Mouse (Mus musculus): ENCODE data around the gene Bckdk. TPM values are rescaled to one million over a fixed set of nuclear protein-coding genes. Genes with fewer than 3 reads are reported as not detected.

The Bckdk gene
- polyA plus RNA-seq (2015; fragmentation: Nextera tagmentation; extraction: Ambion mirVana), result 83.2 and 96.8 TPM in 2 replicates

GRCm38 (mm10) chr7:127903971-127904796 is at the start of gene Bckdk:
TSS of gene Bckdk (plus strand) at chr7:127904082.
- Histone ChIP-seq H3K9me3 (no peaks in the 10 kb centered on the region), H3K27me3 (no peaks in the 10 kb centered on the region), H3K4me2 (peak within 1 kb of the TSS; percentile 87), H3K4me3 (peak within 1 kb of the TSS; percentile 70), H3K4me1 (peaks cover 15% of the 10 kb centered on the region), H3K27ac (peak within 1 kb of the TSS; percentile 86), H3K9ac (peak within 1 kb of the TSS; percentile 94), H3K36me3 (peaks cover 42% of the 10 kb centered on the region)
- 6% methylated on average over 38 of the region's 38 CpGs for WGBS
- peak; percentile 91 for ATAC-seq (ENCODE audit: insufficient number of reproducible peaks, insufficient read depth, low FRiP score, low TSS enrichment, low read depth)

- H3K27ac ChIP-seq, result no peak overlapping the region
- H3K36me3 ChIP-seq, result peaks cover 6% of the 10 kb centered on the region; the same call in 1 of the 2 replicates
- no peak for ATAC-seq (ENCODE audit: insufficient number of reproducible peaks, insufficient read depth, low FRiP score, low TSS enrichment, low read depth)
- no peaks in the 10 kb centered on the region for H3K4me1 ChIP-seq
- H3K9me3 ChIP-seq, result no peaks in the 10 kb centered on the region
- H3K4me2 ChIP-seq, result no peak overlapping the region
- 90% methylated on average over 6 of the region's 6 CpGs for WGBS
- H3K27me3 ChIP-seq, result no peaks in the 10 kb centered on the region
- no peak overlapping the region for H3K9ac ChIP-seq
- no peak overlapping the region for H3K4me3 ChIP-seq
Observed at GRCm38 (mm10) chr7:127858258-127858657, 45.6 kb upstream of the Bckdk start.

GRCm38 (mm10) chr7:127866434-127866833 is 37.4 kb upstream of the Bckdk start:
- 94% methylated on average over 12 of the region's 12 CpGs for WGBS
- H3K27me3 ChIP-seq, result no peaks in the 10 kb centered on the region
- no peak overlapping the region for H3K9ac ChIP-seq
- ATAC-seq (ENCODE audit: insufficient number of reproducible peaks, insufficient read depth, low FRiP score, low TSS enrichment, low read depth), result no peak
- H3K4me1 ChIP-seq, result no peaks in the 10 kb centered on the region
- H3K4me3 ChIP-seq, result no peak overlapping the region
- H3K4me2 ChIP-seq, result no peak overlapping the region
- H3K27ac ChIP-seq, result no peak overlapping the region
- no peaks in the 10 kb centered on the region for H3K9me3 ChIP-seq
- peaks cover 52% of the 10 kb centered on the region for H3K36me3 ChIP-seq

- 97% methylated on average over 18 of the region's 18 CpGs for WGBS
- Histone ChIP-seq H3K4me3 (no peak overlapping the region), H3K36me3 (peaks cover 59% of the 10 kb centered on the region), H3K27ac (no peak overlapping the region), H3K4me2 (no peak overlapping the region), H3K4me1 (no peaks in the 10 kb centered on the region), H3K9ac (no peak overlapping the region), H3K9me3 (no peaks in the 10 kb centered on the region), H3K27me3 (no peaks in the 10 kb centered on the region)
- no peak for ATAC-seq (ENCODE audit: insufficient number of reproducible peaks, insufficient read depth, low FRiP score, low TSS enrichment, low read depth)
Observed at GRCm38 (mm10) chr7:127867641-127868040, 36.2 kb upstream of the Bckdk start.

- ATAC-seq (ENCODE audit: insufficient number of reproducible peaks, insufficient read depth, low FRiP score, low TSS enrichment, low read depth), result no peak
- Histone ChIP-seq H3K9ac (0 out of 2 replicates have a peak overlapping the region, but pooled peaks have one; percentile 2), H3K36me3 (peaks cover 65% of the 10 kb centered on the region), H3K9me3 (no peaks in the 10 kb centered on the region), H3K4me3 (no peak overlapping the region), H3K4me2 (no peak overlapping the region), H3K4me1 (peaks cover 7% of the 10 kb centered on the region), H3K27ac (no peak overlapping the region), H3K27me3 (no peaks in the 10 kb centered on the region)
- WGBS, result 70% methylated on average over 3 of the region's 3 CpGs
Observed at GRCm38 (mm10) chr7:127869149-127869810, 34.6 kb upstream of the Bckdk start.

- Histone ChIP-seq H3K4me3 (no peak overlapping the region), H3K36me3 (peaks cover 60% of the 10 kb centered on the region), H3K9ac (no peak overlapping the region), H3K27me3 (no peaks in the 10 kb centered on the region), H3K27ac (no peak overlapping the region), H3K4me2 (no peak overlapping the region), H3K9me3 (no peaks in the 10 kb centered on the region), H3K4me1 (peaks cover 12% of the 10 kb centered on the region)
- no peak for ATAC-seq (ENCODE audit: insufficient number of reproducible peaks, insufficient read depth, low FRiP score, low TSS enrichment, low read depth)
- 80% methylated on average over 5 of the region's 5 CpGs for WGBS
Observed at GRCm38 (mm10) chr7:127870136-127870821, 33.6 kb upstream of the Bckdk start.

- ATAC-seq (ENCODE audit: insufficient number of reproducible peaks, insufficient read depth, low FRiP score, low TSS enrichment, low read depth), result peak; percentile 18; the same call in 1 of the 2 replicates
- 4% methylated on average over 20 of the region's 20 CpGs for WGBS
- peak overlapping the region; percentile 99 for H3K27ac ChIP-seq
Observed at GRCm38 (mm10) chr7:127874812-127875626, 28.9 kb upstream of the Bckdk start.

GRCm38 (mm10) chr7:127875627-127876001 is 28.3 kb upstream of the Bckdk start:
- Histone ChIP-seq H3K27me3 (no peaks in the 10 kb centered on the region), H3K27ac (peak overlapping the region; percentile 99), H3K4me1 (peaks cover 20% of the 10 kb centered on the region), H3K4me2 (peak overlapping the region; percentile 89), H3K36me3 (peaks cover 51% of the 10 kb centered on the region), H3K9ac (peak overlapping the region; percentile 98), H3K9me3 (no peaks in the 10 kb centered on the region), H3K4me3 (peak overlapping the region; percentile 91)
- under 1% methylated on average over 41 of the region's 43 CpGs for WGBS
- ATAC-seq (ENCODE audit: insufficient number of reproducible peaks, insufficient read depth, low FRiP score, low TSS enrichment, low read depth), result peak; percentile 94

More at GRCm38 (mm10) chr7:127874812-127875626, 28.9 kb upstream of the Bckdk start:
- Histone ChIP-seq H3K4me1 (peaks cover 20% of the 10 kb centered on the region), H3K27me3 (no peaks in the 10 kb centered on the region), H3K4me3 (peak overlapping the region; percentile 91), H3K36me3 (peaks cover 51% of the 10 kb centered on the region), H3K9me3 (no peaks in the 10 kb centered on the region), H3K4me2 (peak overlapping the region; percentile 89), H3K9ac (peak overlapping the region; percentile 98)

GRCm38 (mm10) chr7:127876041-127876466 is 27.8 kb upstream of the Bckdk start, which contains the start of gene Zfp646:
TSS of gene Zfp646 (plus strand) at chr7:127876221.
- Histone ChIP-seq H3K4me2 (peak within 1 kb of the TSS; percentile 89), H3K4me3 (peak within 1 kb of the TSS; percentile 91), H3K27ac (peak within 1 kb of the TSS; percentile 99), H3K9me3 (no peaks in the 10 kb centered on the region), H3K27me3 (no peaks in the 10 kb centered on the region), H3K9ac (peak within 1 kb of the TSS; percentile 98), H3K36me3 (peaks cover 53% of the 10 kb centered on the region), H3K4me1 (peaks cover 20% of the 10 kb centered on the region)
- peak; percentile 86 for ATAC-seq (ENCODE audit: insufficient number of reproducible peaks, insufficient read depth, low FRiP score, low TSS enrichment, low read depth)
- 0% methylated on average over 40 of the region's 41 CpGs for WGBS

- under 1% methylated on average over 60 of the region's 60 CpGs for WGBS
- Histone ChIP-seq H3K27me3 (no peaks in the 10 kb centered on the region), H3K36me3 (peaks cover 54% of the 10 kb centered on the region), H3K4me2 (peak within 1 kb of the TSS; percentile 89), H3K4me1 (peaks cover 20% of the 10 kb centered on the region), H3K4me3 (peak within 1 kb of the TSS; percentile 91), H3K27ac (peak within 1 kb of the TSS; percentile 99), H3K9ac (peak within 1 kb of the TSS; percentile 98), H3K9me3 (no peaks in the 10 kb centered on the region)
- peak; percentile 49; the same call in 1 of the 2 replicates for ATAC-seq (ENCODE audit: insufficient number of reproducible peaks, insufficient read depth, low FRiP score, low TSS enrichment, low read depth)
Observed at GRCm38 (mm10) chr7:127876467-127877348, 27.2 kb upstream of the Bckdk start, which contains the start of gene Zfp668. TSS of gene Zfp668 (minus strand) at chr7:127876828.

Measured in embryonic facial prominence, embryonic 13.5 days (tissue).